Mouse (Mus musculus): ENCODE results near the gene Nebl. TPM values are rescaled to one million over a fixed set of nuclear protein-coding genes. Genes with fewer than 3 reads are reported as not detected.
A peak's percentile ranks its signal among the peaks of the same experiment; 100 is the strongest.

The Nebl gene
- polyA plus RNA-seq, 1 experiment from 2014 or later = 41.0 TPM

GRCm38 (mm10) chr2:17390513-17391200 lies 340.6 kb downstream of the Nebl start:
- Histone ChIP-seq H3K36me3 (ENCODE audit: insufficient read depth, low read length) (no peaks in the 10 kb centered on the region), H3K27me3 (replicated peaks; ENCODE audit: insufficient read depth, low read length) (no peaks in the 10 kb centered on the region), H3K4me1 (ENCODE audit: insufficient read depth, low read depth, low read length) (no peaks in the 10 kb centered on the region), H3K9me3 (ENCODE audit: low read length) (no peaks in the 10 kb centered on the region), H3K4me3 (ENCODE audit: low read depth, low read length) (no peak overlapping the region), H3K4me2 (replicated peaks; ENCODE audit: low read depth, low read length) (no peak overlapping the region), H3K9ac (replicated peaks; ENCODE audit: low read depth) (no peak overlapping the region), H3K27ac (ENCODE audit: low read length) (no peak overlapping the region)
- DNase-seq (ENCODE audit: low spot score) (no peak), ATAC-seq (no peak)
- WGBS = 58% methylated on average over 7 of the region's 7 CpGs
- no peak for TF ChIP-seq CTCF (IDR thresholded peaks at IDR 0.05)
- TF ChIP-seq EP300 (IDR thresholded peaks at IDR 0.05) = no peak

GRCm38 (mm10) chr2:17389886-17390285 lies 341.4 kb downstream of the Nebl start:
- WGBS = 97% methylated on average over 2 of the region's 2 CpGs
- H3K4me2 ChIP-seq (replicated peaks; ENCODE audit: low read depth, low read length) = no peak overlapping the region
- H3K27me3 ChIP-seq (replicated peaks; ENCODE audit: insufficient read depth, low read length) = no peaks in the 10 kb centered on the region
- TF ChIP-seq EP300 (IDR thresholded peaks at IDR 0.05) = no peak
- TF ChIP-seq CTCF (IDR thresholded peaks at IDR 0.05) = no peak
- no peak overlapping the region for H3K27ac ChIP-seq (ENCODE audit: low read length)
- no peak for DNase-seq (ENCODE audit: low spot score)
- H3K9ac ChIP-seq (replicated peaks; ENCODE audit: low read depth) = no peak overlapping the region
- H3K9me3 ChIP-seq (ENCODE audit: low read length) = no peaks in the 10 kb centered on the region
- no peak for ATAC-seq
- H3K4me1 ChIP-seq (ENCODE audit: insufficient read depth, low read depth, low read length) = no peaks in the 10 kb centered on the region
- H3K36me3 ChIP-seq (ENCODE audit: insufficient read depth, low read length) = no peaks in the 10 kb centered on the region
- no peak overlapping the region for H3K4me3 ChIP-seq (ENCODE audit: low read depth, low read length)

- TF ChIP-seq CTCF (IDR thresholded peaks at IDR 0.05) = no peak
- no peak overlapping the region for H3K27ac ChIP-seq (ENCODE audit: low read length)
- 93% methylated on average over 4 of the region's 4 CpGs for WGBS
- no peaks in the 10 kb centered on the region for H3K36me3 ChIP-seq (ENCODE audit: insufficient read depth, low read length)
- ATAC-seq = no peak
- no peak overlapping the region for H3K9ac ChIP-seq (replicated peaks; ENCODE audit: low read depth)
- H3K4me1 ChIP-seq (ENCODE audit: insufficient read depth, low read depth, low read length) = no peaks in the 10 kb centered on the region
- H3K4me2 ChIP-seq (replicated peaks; ENCODE audit: low read depth, low read length) = no peak overlapping the region
- no peak overlapping the region for H3K4me3 ChIP-seq (ENCODE audit: low read depth, low read length)
- DNase-seq (ENCODE audit: low spot score) = no peak
- H3K27me3 ChIP-seq (replicated peaks; ENCODE audit: insufficient read depth, low read length) = no peaks in the 10 kb centered on the region
- H3K9me3 ChIP-seq (ENCODE audit: low read length) = no peaks in the 10 kb centered on the region
Measured at GRCm38 (mm10) chr2:17389379-17389778, 341.9 kb downstream of the Nebl start.

- ATAC-seq = no peak
- 71% methylated on average over 1 of the region's 1 CpGs for WGBS
Measured at GRCm38 (mm10) chr2:17382227-17382626, 349.0 kb downstream of the Nebl start.

GRCm38 (mm10) chr2:17375916-17376315 lies 355.3 kb downstream of the Nebl start:
- no peaks in the 10 kb centered on the region for H3K4me1 ChIP-seq (ENCODE audit: insufficient read depth, low read depth, low read length)
- H3K9me3 ChIP-seq (ENCODE audit: low read length) = no peaks in the 10 kb centered on the region
- H3K27ac ChIP-seq (ENCODE audit: low read length) = no peak overlapping the region
- TF ChIP-seq EP300 (IDR thresholded peaks at IDR 0.05) (no peak), CTCF (IDR thresholded peaks at IDR 0.05) (no peak)
- no peaks in the 10 kb centered on the region for H3K27me3 ChIP-seq (replicated peaks; ENCODE audit: insufficient read depth, low read length)
- 73% methylated on average over 2 of the region's 2 CpGs for WGBS
- no peak overlapping the region for H3K4me2 ChIP-seq (replicated peaks; ENCODE audit: low read depth, low read length)
- ATAC-seq (no peak), DNase-seq (ENCODE audit: low spot score) (no peak)
- no peak overlapping the region for H3K4me3 ChIP-seq (ENCODE audit: low read depth, low read length)
- no peaks in the 10 kb centered on the region for H3K36me3 ChIP-seq (ENCODE audit: insufficient read depth, low read length)
- H3K9ac ChIP-seq (replicated peaks; ENCODE audit: low read depth) = no peak overlapping the region

More at GRCm38 (mm10) chr2:17382227-17382626, 349.0 kb downstream of the Nebl start:
- H3K9me3 ChIP-seq (ENCODE audit: low read length) = no peaks in the 10 kb centered on the region
- no peaks in the 10 kb centered on the region for H3K4me1 ChIP-seq (ENCODE audit: insufficient read depth, low read depth, low read length)
- H3K9ac ChIP-seq (replicated peaks; ENCODE audit: low read depth) = no peak overlapping the region
- TF ChIP-seq EP300 (IDR thresholded peaks at IDR 0.05) = no peak
- TF ChIP-seq CTCF (IDR thresholded peaks at IDR 0.05) = no peak
- H3K27me3 ChIP-seq (replicated peaks; ENCODE audit: insufficient read depth, low read length) = no peaks in the 10 kb centered on the region
- no peak overlapping the region for H3K4me2 ChIP-seq (replicated peaks; ENCODE audit: low read depth, low read length)
- no peak for DNase-seq (ENCODE audit: low spot score)
- H3K27ac ChIP-seq (ENCODE audit: low read length) = no peak overlapping the region
- H3K36me3 ChIP-seq (ENCODE audit: insufficient read depth, low read length) = no peaks in the 10 kb centered on the region
- H3K4me3 ChIP-seq (ENCODE audit: low read depth, low read length) = no peak overlapping the region

- WGBS = 41% methylated on average over 5 of the region's 5 CpGs
- no peaks in the 10 kb centered on the region for H3K36me3 ChIP-seq (ENCODE audit: insufficient read depth, low read length)
- H3K4me1 ChIP-seq (ENCODE audit: insufficient read depth, low read depth, low read length) = peaks cover 3% of the 10 kb centered on the region; the same call in 1 of the 2 replicates
- no peak overlapping the region for H3K4me2 ChIP-seq (replicated peaks; ENCODE audit: low read depth, low read length)
- ATAC-seq (no peak), DNase-seq (ENCODE audit: low spot score) (peak; percentile 12)
- no peak overlapping the region for H3K9ac ChIP-seq (replicated peaks; ENCODE audit: low read depth)
- no peak overlapping the region for H3K27ac ChIP-seq (ENCODE audit: low read length)
- no peak overlapping the region for H3K4me3 ChIP-seq (ENCODE audit: low read depth, low read length)
- no peaks in the 10 kb centered on the region for H3K9me3 ChIP-seq (ENCODE audit: low read length)
- H3K27me3 ChIP-seq (replicated peaks; ENCODE audit: insufficient read depth, low read length) = no peaks in the 10 kb centered on the region
- no peak for TF ChIP-seq EP300 (IDR thresholded peaks at IDR 0.05)
- TF ChIP-seq CTCF (IDR thresholded peaks at IDR 0.05) = no peak
Measured at GRCm38 (mm10) chr2:17365671-17366070, 365.6 kb downstream of the Nebl start.

All from lung, postnatal 0 days (tissue).